Mouse (Mus musculus) kidney, postnatal 25 days (tissue): Measurements from ENCODE around the gene Kctd5.

Experiments
- DNase-seq, 2 experiments: peaks; one replicate each; pipeline ENCODE4 v3.0.0; 2021; ENCODE audit warnings: mixed read lengths in 2 of 2

Kctd5 gene

DNA sequence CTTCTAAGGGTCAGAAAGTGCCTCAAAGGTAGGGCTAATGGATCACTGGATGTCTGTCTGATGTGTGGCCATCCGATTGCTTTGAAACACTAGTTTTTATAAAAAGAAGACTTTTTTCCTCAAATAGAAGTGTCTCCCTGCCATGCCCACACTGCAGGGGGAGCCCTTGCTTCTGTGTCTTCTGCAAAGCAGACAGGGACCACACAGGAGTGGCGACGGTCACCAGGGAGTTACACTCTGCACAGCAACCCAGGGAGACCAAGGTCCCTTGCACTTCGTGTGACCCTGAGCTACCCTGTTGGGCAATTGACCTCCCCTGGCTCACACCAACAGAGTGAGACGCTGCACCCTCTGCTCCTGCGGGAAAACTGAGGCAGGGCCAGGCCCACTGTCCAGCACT lies 36.3 kb downstream of the Kctd5 start:
- DNase-seq = no peak

DNA sequence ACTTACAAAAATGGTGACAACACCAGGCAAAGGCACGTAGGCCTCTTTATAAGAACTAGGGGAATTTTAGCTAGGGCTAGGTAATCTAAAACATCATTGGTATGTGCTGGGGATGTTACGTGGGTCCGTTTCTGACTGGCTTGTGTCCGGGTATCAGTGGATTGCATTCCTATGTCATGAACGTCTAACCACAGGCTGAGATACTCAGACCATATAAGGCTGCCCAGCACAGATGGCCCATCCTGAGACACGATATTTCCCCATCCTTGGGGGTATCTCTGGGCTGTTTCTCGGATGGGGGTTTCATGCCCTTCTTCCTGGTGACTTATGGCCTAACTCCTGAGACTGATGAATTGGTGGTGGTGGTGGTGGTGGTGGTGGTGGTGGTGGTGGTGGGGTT lies 38.2 kb downstream of the Kctd5 start:
- no peak for DNase-seq

DNA sequence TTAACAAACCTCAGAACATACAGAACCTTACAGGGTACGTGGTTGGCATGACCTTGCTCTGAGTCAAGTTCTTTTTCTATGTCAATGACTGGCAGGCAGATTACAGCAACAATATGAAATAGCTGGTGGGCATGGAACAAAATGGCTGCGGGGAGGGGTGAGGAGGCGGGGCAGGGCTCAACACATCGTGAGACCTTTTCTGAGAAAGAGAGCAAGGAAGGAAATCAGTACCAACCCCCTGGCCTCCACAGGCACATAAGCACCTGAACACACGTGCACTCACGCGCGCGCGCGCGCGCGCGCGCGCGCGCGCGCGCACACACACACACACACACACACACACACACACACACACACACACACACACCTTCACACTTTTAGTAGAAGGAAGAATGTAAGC lies 42.7 kb downstream of the Kctd5 start:
- DNase-seq = no peak

DNA sequence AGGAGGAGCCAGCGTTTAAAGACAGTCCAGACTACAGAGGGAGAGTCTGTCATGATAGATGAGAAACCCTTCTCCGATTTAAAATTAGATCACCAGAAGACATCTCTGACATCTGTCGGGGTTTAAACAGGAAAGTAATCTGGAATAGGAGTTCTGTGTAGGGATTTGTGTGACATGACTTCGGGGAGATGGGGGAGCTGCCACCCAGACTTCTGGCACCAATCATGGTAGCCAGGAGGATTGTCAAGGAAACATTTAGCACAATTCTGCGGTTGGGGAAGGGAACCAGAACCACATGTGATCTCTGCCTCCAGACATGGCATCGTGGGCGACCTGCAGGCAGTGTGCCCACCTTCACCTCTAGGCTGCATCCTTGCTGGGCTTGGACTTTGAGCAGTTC lies 43.8 kb downstream of the Kctd5 start:
- DNase-seq = no peak

DNA sequence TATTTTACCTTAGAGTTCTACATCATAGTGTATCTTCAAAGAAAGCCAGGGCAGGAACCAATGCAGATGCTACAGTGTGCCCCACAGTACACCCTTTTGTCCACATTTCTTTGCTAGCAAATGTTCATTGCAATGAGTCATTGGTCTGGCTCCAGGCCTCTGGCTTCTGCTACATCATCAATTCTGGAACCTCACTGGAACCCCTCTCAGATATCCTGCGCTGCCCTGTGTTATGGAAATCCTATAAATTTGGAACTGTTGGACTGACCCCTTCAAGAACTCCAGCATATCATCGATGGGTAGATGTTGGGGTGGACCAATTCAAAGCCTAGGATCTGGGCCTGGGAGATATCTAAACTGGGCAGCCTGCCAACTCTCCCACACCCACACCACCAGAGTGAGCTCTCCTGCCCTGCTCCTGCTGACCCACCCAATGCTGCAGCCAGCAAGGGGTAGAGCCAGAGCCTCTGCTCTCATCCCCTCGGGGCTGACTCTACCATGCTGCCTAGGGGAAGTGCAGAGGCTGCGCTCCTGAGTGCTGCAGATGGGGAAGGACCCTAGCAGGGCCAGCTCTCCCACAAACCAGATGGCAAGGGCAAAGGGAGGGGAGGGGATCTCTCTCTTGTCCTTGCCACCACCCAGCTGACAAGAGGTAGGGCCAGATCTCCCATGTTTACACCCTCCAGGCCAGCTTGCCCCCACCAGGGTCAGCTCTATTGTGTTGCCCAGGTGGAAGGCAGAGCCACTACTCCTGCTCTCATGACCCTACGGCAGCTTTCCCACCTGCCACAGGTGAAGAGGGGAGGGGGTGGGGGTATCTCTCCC lies 51.7 kb downstream of the Kctd5 start:
- no peak for DNase-seq

DNA sequence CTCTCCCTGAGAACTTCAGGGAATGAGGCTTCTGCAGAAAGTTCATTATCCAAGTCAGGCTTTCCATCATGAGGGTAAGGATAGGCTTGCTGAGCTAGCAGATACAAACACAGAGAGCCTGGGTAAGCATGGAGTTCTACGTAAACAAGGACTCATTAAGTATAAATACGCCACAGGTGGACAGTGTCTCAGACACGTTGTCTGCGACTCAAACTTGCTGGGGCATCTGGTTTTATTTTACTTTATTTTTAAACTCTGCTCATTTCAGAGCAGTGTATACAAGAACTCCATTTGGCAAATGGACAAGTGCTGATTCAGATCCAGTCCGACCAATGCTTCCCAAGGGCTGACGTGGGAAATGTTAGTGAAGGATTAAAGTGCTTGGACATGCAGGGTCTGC lies 52.6 kb downstream of the Kctd5 start:
- no peak for DNase-seq

DNA sequence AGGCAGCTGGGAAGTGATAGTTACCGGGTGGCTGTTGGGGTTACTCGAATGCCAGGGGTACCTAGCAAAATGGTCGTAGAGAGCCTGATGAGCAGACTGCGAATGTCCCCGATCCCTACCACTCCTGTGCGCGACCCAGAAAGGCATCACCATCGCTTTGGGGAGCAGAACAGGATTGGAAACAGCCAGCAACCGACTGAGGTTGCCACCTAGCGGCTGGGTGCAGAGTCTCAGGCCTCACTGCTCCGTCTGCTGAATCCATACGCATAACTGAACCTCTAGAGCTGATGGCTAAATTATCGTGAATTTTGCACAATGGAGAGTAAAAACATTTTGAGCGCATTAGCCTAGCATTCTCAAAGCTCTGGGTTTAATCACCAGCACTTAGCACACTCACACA lies 57.6 kb downstream of the Kctd5 start:
- peak in 1 of 2 experiments; percentile 32 for DNase-seq

DNA sequence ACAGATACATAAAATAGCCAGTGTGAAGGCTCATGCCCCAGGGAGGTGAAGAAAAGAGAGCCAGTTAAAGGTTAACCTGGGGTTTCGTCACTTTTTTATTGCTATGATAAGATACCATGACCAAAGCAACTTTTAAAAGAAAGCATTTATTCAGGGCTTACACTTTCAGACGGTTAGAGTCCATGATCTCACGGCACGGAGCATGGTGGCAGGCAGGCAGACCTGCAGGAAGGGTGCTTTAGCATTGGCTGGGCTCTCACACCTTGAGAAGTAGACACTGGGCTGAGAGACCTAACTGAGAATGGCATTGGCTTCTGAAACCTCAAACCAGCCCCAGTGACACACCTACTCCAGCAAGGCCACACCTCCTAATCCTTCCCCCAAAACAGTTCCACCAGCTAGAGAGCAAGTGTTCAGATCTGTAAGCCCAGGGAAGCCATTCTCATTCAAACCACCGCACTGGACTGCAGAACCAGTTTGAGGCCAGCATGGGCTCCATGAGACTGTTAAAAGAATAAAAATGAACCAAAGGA lies 58.8 kb downstream of the Kctd5 start:
- no peak for DNase-seq

DNA sequence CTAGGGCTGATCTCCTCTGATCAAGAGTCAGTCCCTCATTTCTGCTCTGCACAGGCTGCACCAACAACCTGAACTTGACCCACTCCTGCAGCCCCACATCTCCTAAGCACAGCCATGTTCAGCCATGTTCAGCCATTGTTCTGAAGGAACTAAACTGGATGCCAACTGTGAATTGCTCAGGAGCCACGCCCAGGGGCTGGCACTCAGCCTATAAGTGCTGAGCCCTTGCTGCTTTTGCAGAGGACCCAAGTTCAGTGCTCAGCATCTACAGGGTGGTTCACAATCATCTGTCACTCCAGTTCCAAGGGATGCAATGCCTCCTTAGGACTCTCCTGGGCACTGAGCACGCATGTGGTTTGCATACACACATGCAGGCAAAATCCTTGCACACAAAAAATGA lies 60.4 kb downstream of the Kctd5 start:
- no peak for DNase-seq

DNA sequence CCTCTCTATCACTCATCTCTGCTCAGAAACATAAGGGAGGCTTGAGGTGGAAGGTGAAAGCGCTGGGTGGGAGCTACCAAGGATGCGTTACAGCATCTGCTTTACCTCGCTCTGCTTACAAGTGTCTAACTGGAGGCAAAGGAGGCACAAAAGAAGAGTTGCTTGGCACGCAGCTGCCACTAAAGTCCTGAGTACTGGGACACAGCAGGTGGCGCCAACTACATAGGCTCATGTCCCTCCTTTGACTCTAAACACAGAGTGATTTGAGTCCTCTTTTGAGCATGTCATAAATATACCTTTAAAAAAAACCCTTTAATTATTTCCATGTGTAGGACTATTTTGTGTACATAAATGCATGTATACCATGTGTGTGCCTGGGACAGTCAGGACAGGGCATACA lies 63.7 kb downstream of the Kctd5 start:
- peak in 1 of 2 experiments; percentile 20 for DNase-seq

DNA sequence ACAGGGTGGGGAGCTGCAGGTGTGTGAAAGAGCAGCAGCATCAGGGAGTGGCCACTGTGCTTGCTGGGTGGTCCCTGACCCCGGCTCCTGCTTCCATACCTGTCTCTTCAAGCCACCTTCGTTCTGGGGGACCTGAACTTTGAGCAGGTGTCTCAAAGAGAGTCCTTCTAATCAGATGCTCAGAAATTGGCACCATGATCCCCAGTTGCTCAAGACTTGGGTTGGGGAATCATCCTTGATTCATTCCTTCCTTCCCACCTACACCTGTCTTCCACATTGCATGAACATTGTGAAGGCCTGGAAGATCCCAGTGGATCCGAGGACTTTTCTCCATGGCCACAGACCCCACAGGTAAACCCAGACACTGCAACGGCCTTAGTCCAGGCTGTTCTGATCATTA lies 65.2 kb downstream of the Kctd5 start:
- DNase-seq = no peak

DNA sequence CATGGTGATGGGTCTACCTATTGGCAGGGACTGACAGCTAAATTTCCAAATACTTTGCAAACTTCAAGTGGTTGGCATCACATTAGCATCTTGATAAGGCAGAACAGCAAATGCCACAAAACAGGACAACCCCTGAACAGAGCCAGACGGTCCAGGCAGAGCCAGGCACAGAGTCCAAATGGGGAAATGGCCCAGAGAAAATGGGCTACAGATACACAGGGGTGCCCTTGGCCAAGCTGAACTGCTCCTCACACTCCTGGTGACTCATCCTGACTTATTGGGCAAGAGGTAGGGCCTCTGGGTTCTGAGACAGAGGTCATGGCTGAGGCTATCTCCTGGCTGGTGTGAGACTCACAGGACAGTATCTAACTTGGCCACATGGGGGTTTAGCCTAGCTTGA lies 65.9 kb downstream of the Kctd5 start:
- no peak for DNase-seq

DNA sequence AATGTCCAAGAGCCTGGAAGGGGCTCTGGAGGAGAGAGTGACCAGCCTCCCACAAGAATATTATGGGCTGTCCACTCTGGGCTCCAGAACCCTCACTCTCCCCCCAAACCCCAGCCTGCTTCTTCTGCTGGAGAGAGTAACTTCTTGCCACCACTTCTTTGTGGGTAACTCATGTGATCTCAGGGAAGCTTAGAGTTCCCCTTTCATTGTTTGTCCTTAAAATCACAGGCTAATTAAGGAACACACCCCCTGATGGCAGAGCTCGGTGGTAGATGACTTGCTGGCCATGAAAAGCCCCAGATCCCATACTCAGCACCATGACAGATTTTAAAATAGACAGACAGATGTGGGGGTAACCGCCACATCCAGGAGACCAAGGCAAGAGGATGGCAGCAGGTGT lies 66.4 kb downstream of the Kctd5 start:
- no peak for DNase-seq

DNA sequence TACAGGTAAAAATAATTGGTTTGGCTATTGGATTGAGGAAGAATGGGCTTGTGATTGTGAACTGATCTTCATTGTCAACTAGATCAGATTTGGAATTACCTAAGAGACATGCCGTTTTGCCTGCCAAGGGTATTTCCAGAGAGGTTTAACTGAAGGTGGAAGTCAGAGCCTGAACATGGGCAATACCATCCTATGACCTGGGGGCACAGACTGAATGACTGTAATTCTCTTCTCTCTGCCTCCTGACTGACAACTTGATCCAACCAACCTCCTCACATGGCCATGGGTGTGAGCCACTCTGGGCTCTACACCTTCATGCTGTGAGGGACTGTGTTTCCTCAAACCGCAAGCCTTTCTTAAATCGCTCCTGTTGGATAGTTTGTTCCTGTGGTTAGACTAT lies 68.2 kb downstream of the Kctd5 start:
- DNase-seq = no peak

DNA sequence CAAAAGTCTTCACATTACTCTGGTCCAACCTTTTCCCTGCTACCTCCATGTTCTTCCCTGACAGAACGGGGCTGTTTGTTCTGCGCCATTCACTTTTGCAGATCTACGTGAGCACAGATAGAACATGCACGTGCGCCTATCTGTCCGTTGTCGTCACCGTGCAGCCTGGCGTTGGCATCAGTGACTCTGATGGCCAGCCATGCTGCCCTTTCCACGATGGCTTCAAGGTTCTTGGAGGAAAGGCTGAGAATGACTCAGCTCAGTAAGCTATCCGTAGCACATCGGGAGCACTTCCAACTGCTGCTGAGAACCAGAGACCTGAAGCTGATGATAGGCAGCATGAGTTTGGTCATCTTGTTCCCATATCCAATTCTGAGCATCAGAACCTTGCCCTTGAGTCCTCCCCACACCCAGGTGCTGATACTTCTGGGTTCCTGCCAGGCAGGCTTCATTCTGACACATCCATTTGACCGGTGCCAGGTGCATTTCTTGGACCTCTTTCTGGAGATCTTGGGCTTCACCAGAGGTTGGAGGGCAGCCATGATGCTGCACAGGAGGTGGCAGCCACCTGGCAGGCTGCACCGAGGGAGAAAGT lies 69.1 kb downstream of the Kctd5 start:
- no peak for DNase-seq

DNA sequence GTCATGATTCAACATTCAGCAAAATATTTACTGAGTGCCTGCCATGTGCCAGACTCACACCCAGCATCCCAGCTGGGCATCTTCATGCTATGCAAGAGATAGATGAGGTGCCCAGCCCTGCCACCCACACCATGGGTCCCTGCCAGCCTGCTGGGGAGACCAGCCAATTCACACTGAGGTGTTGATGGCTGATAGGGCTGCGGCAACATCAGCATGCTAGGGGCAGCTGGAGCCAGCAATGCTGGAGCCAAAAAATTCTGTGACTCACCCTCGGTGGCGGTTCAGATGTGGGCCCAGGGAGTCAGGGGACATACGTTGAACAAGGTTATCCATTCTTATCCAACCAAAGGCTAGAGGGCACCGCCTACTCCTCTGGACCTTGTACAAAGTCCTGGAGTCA lies 72.9 kb downstream of the Kctd5 start:
- DNase-seq = no peak

DNA sequence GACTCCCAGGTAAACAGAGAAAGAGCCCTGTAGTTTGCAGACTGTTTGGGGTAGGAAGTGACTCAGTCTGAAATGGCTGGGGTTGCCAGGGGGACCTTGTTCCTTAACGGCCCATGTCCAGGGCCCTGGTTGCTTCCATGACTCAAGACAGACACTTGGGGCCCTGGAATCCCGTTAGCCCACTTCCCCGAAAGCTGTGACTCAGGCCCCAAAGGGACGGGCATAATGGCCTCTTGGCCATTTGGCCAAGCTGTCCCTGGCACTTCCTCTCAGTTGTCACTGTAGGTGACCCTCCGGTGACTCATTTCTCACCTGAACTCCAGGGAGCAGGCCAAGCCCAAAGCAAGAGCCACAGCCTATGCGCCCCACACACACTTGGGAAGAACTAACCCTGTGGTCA lies 74.9 kb downstream of the Kctd5 start:
- no peak for DNase-seq

DNA sequence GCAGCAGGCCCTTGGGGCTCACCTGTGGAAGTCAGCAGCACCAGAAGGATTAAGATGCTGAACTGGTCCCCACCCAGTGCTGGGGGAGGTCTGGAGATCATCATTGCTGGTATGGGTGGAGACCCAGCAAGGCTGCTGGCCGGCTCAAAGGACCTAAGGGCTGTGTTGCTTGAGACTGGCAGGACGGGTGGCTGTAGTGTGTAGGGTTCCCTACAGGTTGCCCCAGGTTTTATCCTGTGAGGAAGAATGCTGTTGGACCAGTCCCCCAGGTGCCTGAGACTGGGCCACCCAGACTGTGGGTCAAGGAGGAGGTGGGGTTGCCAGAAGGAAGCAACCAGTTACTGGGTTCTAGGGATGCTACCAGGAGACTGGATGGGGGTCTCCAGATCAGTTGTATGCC lies 75.4 kb downstream of the Kctd5 start, which contains the start of gene Prss22:
Prss22 (minus strand) TSS at position 200 of the 400 bp plus-strand sequence.
- DNase-seq = no peak
